Mouse (Mus musculus) urinary bladder, postnatal 14 days (tissue): ENCODE results near the gene Tmsb10.

Source experiments
- DNase-seq: peaks from one replicate; pipeline ENCODE4 v3.0.0; 2021; ENCODE audit warnings: low spot score

Tmsb10 gene

DNA sequence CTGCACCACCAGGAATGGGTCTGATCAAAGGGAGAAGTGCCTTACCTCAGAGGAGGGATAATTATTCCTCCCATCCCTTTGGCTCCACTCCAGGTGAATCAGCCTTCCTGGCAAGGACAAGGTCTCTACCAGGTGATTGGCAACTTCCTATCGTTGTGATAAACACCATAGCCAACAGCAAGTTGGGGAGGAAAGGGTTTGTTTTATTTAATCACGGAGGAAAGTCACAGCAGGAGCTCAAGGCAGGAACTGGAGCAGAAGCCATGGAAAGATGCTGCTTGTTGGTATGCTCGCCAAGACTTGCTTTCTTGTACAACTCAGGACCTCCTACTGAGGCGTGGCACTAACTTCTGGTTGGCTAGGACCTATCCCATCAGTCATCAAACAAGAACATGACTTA lies 47.3 kb downstream of the Tmsb10 start:
- no peak for DNase-seq
